Mouse (Mus musculus): Measurements from ENCODE around the gene Bcan.
A peak's percentile ranks its signal among the peaks of the same experiment; 100 is the strongest.

Bcan gene

GRCm38 (mm10) chr3:88000181-88000580, at the start of gene Bcan:
Gene Bcan, minus strand, starts transcription at chr3:88000230.
- no peak for DNase-seq

GRCm38 (mm10) chr3:88049532-88049931, 49.5 kb upstream of the Bcan start:
- no peak for DNase-seq

DNA sequence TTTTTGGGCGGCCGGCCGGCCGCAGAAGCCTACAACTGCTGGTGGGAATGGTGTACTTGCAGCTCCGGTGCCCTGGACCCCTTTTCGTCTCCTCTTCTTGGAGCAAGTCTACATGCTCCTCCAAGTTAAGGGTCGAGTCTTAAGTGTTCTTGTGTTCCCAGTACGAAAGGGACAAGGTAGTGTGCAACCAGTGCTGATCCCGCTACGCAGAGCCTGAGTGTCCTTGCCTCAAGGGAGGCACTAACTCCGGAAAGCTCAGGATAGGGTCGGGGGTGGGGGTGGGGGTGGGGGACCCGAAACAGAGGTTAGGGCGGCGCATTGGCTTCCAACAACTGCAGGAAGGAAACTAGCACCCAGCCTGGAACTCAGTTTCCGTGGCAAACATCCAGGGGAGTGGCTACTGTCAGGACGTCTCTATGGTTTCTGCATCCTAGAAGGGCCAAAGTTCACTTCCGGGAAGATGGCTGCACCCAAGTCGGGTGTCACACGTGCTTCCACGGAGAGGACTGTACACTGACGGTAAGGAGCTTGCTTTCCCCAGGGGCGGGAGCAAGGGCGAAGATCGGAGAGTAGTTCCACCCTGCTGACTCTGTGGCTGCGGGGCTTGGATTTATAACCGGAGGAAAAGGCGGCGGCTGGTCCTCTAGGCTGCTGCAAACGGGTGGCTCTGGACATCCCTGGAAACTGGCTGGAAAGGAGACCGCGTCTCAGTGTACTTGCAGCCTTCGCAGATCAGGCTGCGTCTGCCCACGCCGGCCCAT, 42.8 kb upstream of the Bcan start, which contains the start of gene Gpatch4:
TSS of gene Gpatch4 (plus strand) at position 448 of the 761 bp plus-strand sequence.
- DNase-seq = peak; percentile 97

DNA sequence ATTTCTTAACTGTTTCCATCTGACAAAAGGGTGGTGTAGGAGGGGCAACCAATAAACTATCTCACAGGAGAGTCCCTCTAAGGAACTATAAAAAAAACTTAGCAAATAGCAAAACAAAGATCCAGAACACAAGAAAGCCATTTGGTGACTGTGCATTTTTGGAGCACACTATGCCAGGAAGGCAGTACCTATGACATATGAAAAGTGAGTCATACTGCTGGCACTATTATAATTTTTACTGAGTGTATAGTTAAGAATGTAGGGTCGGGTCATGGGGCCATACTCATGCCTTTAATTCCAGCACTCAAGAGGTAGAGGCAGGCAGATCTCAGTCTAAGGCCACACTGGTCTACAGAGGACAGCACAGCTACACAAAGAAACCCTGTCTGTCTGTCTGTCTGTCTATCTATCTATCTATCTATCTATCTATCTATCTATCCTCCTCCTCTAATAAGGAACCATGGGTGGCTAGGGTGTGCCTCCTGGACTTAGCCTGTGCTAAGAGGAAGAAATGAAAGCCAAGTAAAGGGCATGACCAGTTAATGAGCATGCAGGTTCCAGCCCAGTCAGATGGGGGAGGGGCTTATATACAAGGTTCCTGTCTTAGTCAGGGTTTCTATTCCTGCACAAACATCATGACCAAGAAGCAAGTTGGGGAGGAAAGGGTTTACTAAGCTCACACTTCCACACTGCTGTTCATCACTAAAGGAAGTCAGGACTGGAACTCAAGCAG, 35.7 kb upstream of the Bcan start:
- no peak for DNase-seq

DNA sequence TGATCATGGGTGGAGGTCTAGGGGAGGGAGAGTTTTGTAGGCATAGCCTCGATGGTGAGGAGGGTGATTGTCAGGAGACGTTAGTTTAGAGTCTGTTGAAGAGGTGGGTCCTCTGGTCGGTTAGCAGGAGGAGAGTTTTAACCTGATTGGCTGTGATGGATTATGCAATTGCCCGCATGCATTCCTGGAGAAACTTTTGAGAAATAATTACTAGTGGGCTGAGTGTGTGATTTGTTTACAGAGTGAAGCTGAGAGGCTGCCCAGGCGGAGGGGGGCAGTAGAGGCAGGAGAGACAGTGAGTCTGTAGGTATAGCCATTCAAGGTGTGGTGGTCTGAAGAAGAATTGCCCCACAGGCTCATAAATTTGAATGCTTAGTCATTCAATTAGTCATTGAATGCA, 33.5 kb upstream of the Bcan start:
- DNase-seq = no peak

DNA sequence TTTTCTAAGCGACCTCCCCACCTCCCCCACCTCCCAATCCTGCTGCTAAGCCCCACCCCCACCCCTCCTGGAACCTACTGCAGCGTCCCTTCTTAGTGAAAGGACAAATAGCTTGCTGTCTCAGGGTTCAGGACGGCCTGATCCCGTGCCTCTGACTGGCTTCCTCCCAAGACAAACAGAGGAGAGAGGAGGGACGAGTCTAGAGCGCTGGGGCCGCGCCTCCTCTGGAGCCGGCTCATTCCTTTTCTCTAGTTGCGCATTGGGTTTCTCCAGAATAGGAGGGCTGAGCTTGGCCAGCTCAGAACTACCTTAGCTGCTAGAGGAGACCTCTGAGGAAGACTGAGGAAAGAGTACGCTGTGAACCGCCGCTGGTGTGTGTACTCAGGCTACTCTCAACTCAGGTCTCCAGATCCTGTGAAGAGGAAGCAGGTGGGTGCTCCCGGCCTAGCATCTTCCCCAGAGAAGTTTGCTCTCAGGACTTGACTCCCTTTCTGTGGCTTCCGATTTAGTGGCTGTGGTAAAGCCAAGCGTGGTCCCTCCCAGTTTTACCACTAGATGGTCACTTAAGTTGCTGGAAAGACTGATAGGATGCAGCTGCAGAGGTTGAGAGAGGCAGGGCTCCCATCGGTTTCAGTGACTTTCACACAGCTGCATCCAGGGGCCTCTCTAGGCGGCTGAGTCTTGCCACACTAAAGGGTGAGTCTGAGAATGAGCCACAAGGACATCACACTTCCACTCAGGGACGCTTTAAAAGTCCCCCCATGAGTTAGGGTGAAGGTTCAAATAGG, 30.8 kb upstream of the Bcan start:
- peak; percentile 56 for DNase-seq

GRCm38 (mm10) chr3:88027434-88028186, 27.6 kb upstream of the Bcan start, which contains the start of gene Hapln2:
Gene Hapln2, minus strand, starts transcription at chr3:88027583.
- DNase-seq = peak; percentile 14

- DNase-seq = no peak
These were observed 26.8 kb upstream of the Bcan start for GRCm38 (mm10) chr3:88026823-88027222.

DNA sequence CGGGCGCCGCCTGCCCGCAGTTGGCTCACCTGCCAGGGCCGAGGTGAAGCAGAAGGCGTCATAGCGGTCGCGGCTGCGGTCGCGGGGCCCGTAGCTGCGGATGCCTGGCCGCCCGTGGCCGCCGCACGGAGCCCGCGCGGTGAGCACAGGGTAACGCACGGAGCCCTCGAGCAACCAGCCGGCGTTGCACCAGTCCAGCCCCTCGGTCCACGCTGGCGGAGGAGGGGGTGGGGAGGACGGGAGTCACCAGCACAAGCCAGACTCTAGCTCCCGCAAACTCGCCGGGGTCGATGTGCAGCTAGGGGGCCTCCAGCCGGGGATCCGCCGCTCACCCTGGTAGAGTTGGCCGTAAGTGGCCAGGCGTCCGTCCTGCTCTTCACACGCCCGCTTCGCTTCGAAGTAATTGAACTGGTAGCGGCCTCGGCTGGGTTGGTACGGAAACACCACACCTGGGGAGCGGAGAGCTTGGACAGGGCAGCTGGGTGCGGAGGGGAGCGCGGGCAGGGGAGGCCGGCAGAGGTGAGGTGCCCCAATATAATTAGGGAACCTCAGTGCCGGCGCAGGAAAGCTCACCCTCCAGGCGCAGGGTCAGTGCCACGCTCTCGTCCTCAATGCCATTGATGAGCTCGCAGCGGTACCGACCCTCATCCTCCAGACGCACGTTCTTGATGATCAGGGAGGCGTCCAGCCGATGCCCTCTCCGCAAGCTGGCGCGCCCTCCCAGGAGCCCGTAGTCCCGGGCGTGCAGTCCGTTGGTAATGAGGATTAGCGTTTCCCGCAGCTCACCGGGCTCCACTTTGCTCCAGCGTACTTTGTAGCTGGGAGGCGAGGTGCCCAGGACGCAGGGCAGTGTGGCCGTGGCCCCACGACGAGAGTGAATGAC, 23.4 kb upstream of the Bcan start:
- no peak for DNase-seq

GRCm38 (mm10) chr3:88022322-88023191, 22.5 kb upstream of the Bcan start:
- DNase-seq = peak; percentile 97

DNA sequence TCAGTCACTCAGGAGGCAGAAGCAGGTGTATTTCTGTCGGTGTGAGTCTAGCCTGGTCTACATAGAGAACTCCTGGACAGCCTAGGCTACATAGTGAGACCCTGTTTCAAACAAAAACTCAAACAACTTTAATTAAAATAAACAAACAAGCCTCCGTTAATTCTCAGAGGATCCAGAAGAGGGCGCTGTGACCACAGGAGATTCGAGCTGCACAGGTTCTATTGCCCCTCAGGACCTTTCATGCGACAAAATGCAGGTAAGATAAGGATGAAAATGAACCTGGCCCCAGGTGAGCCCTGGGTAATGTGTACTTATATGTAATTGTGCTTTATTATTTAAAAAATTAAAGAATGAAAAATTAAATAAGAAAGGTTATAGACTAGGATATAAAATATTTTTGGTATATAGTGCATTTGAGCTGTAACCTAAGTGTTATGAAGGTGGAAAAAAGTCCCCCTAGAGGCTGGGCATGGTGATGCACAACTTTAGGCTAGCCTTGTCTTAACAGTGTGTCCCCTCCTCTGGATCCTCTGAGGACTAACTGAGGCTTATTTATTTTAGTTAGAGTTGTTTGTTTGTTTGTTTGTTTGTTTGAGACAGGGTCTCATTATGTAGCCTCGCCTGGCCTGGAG, 10.7 kb upstream of the Bcan start:
- DNase-seq = peak; percentile 58

DNA sequence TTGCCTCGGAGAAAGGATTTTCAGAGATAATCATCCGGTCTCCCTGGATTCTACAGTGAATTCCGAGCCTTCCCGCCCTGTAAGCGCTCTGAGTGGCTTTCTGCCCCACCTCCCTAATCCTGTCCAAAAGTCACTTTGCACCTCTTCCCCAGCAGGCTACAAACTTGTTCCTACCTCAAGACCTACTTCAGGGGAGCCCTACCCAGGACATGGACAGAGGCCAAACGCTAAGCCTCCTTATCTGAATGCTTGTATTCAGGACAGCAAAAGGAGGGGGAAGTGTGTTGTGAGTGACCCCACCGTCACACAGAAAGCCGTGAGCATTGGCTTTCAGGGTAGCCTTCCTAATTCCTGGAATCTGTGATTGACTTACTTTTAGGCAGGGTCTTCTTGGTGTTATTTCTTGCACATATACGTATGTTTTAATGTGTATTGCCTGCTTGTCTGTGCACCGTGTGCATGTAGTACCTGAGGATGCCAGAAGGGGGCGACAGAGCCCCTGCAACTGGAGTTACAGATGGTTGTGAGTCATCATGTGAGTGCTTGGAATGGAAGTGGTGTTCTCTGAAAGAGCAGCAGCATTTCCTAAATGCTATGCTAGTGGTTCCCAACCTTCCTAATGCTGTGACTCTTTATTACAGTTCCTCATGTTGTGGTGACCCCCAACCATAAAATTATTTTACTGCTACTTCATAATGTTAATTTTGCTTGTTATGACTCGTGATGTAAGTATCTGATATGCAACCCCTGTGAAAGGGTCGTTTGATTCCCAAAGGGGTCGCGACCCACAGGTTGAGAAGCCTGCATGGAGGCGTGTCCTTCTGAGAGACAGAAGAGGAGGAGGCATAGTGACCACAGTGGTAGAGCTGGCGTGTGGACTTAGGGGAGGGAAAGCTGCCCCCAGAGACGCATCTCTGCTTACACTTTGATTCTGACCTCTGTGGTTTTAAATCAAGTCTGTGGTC, 6.1 kb upstream of the Bcan start:
- DNase-seq = no peak

- no peak for DNase-seq
These were observed 2.4 kb upstream of the Bcan start for GRCm38 (mm10) chr3:88002291-88002976.

- DNase-seq = no peak
These were observed 976 bp upstream of the Bcan start for GRCm38 (mm10) chr3:88000816-88001595.

DNA sequence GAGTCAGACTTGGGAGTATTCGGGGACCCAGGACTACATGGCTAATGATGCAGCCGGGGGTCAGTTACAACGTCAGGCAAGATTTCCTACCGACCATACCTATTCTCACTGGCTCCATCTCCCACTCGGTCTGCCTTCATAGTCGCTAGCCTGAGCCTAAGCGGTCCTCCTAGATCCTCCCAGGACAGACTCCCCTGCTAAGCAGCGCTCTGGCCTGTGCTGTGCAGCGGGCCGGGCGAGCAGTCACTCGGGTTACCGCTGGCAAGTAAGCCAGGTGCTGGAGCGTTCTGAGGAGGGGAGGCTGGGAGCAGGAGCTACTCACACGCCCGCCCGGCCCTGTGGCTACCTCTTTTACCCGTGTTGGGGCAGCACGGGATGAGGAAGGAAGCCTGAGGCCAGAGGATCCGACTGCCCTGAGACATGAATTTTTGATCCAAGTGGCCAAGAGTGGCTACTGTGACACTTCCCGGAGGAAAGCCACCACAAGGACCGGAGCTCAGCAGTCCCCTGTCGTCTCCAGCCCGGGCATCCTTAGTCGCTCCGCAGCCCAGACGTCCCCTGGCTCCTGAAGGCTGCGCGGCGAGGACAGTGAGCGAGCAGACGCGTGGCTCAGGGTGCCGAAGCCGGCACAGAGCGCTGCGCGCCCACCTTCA, 661 bp downstream of the Bcan start:
- DNase-seq = no peak

DNA sequence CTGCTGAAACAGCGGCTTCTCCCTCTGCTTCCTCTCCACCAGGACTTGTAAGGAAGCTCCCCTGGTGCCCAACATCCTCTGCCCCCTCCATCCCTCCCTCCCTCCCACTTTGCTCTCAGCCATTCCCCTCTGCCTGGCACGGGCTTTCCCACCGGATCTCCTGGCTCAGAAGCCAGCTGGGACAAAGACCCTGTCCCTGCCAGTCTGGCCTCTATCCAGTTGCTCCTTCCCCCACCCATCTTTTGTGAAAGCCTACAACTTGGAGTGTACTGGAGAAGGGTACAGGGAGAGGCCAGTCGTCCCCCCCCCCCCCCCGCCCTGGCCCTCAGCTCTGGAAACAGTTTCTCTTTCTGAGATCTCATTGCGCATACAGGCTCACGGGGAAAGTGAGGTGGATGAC, 1.3 kb downstream of the Bcan start:
- no peak for DNase-seq

All from kidney, adult 9 months (tissue).